Mouse (Mus musculus) liver, adult 2 months (tissue): ENCODE results near the gene Gypa.

Experiments
- CTCF ChIP-seq: fragments of 200-500 bp; IDR thresholded peaks from 2 replicates; pipeline ENCODE4 v1.5.1; 2011; ENCODE audit warnings: low read depth, low read length, control low read depth
- POLR2A ChIP-seq: fragments of 200-500 bp; IDR thresholded peaks from 2 replicates; pipeline ENCODE4 v1.6.1; 2011; ENCODE audit warnings: low read length, control low read depth; ENCODE audit not compliant: insufficient read depth; ENCODE audit errors: extremely low read depth

DNA sequence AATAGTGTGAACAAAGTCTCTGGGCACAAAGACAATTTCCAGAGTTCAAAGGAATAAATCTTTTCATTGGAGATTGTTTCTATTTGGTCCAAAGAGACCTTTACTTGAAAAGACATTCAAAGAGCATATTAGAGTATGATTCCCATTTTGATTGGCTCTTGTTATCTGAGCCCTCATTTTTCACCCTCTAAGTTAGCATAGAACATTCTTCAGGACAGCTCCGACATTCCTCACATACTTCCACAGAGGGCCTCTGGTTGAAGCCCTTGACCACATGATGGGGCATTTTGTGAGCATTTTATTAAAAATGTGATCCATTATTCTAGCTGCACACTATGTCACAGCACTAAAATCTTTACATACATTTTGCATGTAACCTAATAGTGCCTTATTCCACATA lies 14.5 kb upstream of the Gypa start:
- TF ChIP-seq POLR2A (no peak), CTCF (no peak)
